In the genomic region with DNA sequence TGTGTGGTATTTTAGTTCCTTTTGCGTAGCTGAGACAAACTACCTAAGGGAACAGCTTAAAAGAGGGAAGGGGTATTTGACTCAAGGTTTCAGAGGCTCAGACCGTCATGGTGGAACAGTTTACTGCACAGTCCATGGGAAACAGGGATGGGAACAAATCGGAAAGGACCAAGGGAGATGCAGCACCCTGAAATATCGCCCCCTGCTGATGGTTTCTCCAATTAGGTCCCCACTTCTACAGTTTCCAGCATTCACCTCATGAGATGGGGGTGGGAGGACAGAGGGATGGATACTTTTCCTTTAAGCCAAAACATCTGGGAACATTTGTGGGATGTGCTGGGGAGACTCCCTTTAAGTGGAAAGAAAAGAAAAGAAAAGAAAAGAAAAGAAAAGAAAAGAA, we compare ENCODE assay signal across 11 mouse cellular contexts. TPM values are rescaled to one million over a fixed set of nuclear protein-coding genes. Genes with fewer than 3 reads are reported as not detected.
A peak's percentile ranks its signal among the peaks of the same experiment; 100 is the strongest.
DNase-seq lines count a peak whose midpoint lies in the region; ATAC-seq and TF ChIP-seq lines count a peak whose summit lies in the region.
"Had no signal": no experiment of that assay in that cellular context is flagged by ENCODE, and none has a peak within 500 bp of the region (broad histone marks: within the 10 kb centered on the region; RNA-seq: fewer than 3 reads in every experiment).

No protein-coding gene starts in this region.

- no peak overlapping the region for H3K4me2 ChIP-seq in lung, embryonic 14.5 days
- H3K4me2 ChIP-seq: embryonic facial prominence, embryonic 15.5 days; limb, embryonic 13.5 days had no signal

- no peak for TF ChIP-seq POLR2A in heart, adult 2 months (IDR thresholded peaks at IDR 0.05; ENCODE audit: insufficient read depth, low read depth, low read length)

- DNase-seq in heart, adult 2 months, result no peak
- DNase-seq in heart, postnatal 36 days, result no peak
- DNase-seq in lung, embryonic 14.5 days, result no peak
- DNase-seq in lung, adult 18-20 months, result no peak
- DNase-seq in ES-CJ7 (ENCODE audit: low read depth, low spot score), result peak; percentile 32
- peak; percentile 51 for DNase-seq in naive thymus-derived CD4-positive, alpha-beta T cell, adult 2 months (ENCODE audit: low read depth)
- no peak for DNase-seq in MN1 (ENCODE audit: low spot score)
- DNase-seq in layer of hippocampus, postnatal 10 days (ENCODE audit: low spot score in 2 of 2), result no peak

- no peak overlapping the region for H3K27ac ChIP-seq in heart, adult 2 months
- no peak overlapping the region for H3K27ac ChIP-seq in lung, embryonic 14.5 days (ENCODE audit: low read depth)
- H3K27ac ChIP-seq: embryonic facial prominence, embryonic 15.5 days; limb, embryonic 13.5 days had no signal

- H3K36me3 ChIP-seq in heart, adult 2 months (ENCODE audit: control insufficient read depth, insufficient read depth, low read length), result no peaks in the 10 kb centered on the region
- no peaks in the 10 kb centered on the region for H3K36me3 ChIP-seq in lung, embryonic 14.5 days (ENCODE audit: insufficient read depth)
- H3K36me3 ChIP-seq: embryonic facial prominence, embryonic 15.5 days; limb, embryonic 13.5 days had no signal

- no peak for TF ChIP-seq EP300 in heart, adult 2 months (IDR thresholded peaks at IDR 0.05; ENCODE audit: insufficient read depth, low read depth, low read length)

- H3K9me3 ChIP-seq in lung, embryonic 14.5 days (ENCODE audit: low read depth, low read length), result no peaks in the 10 kb centered on the region
- H3K9me3 ChIP-seq: embryonic facial prominence, embryonic 15.5 days; limb, embryonic 13.5 days; megakaryocyte, embryonic 14.5 days had no signal

- no peak for ATAC-seq in lung, embryonic 14.5 days (ENCODE audit: insufficient read depth)

- no peaks in the 10 kb centered on the region for H3K4me1 ChIP-seq in heart, adult 2 months (ENCODE audit: control insufficient read depth, insufficient read depth, low read length)
- no peaks in the 10 kb centered on the region for H3K4me1 ChIP-seq in lung, embryonic 14.5 days (ENCODE audit: insufficient read depth)
- H3K4me1 ChIP-seq: embryonic facial prominence, embryonic 15.5 days had no signal

- H3K9ac ChIP-seq in heart, adult 2 months (ENCODE audit: low read depth, low read length), result no peak overlapping the region
- H3K9ac ChIP-seq in lung, embryonic 14.5 days, result no peak overlapping the region
- H3K9ac ChIP-seq: embryonic facial prominence, embryonic 15.5 days; limb, embryonic 13.5 days had no signal

- intact Hi-C loops in heart, adult 2 months (cut with DNase I), result no loop called here
- intact Hi-C loops in heart, postnatal 36 days (cut with DNase I), result loop anchor here (5.0 kb wide), 1 partner anchor 232 kb away; no protein-coding TSS in a partner anchor

- H3K27me3 ChIP-seq in heart, adult 2 months (ENCODE audit: control insufficient read depth, insufficient read depth, low read length), result no peaks in the 10 kb centered on the region
- no peaks in the 10 kb centered on the region for H3K27me3 ChIP-seq in lung, embryonic 14.5 days (ENCODE audit: insufficient read depth, low read length)
- H3K27me3 ChIP-seq: embryonic facial prominence, embryonic 15.5 days; limb, embryonic 13.5 days had no signal

- H3K4me3 ChIP-seq in heart, adult 2 months, result no peak overlapping the region
- no peak overlapping the region for H3K4me3 ChIP-seq in lung, embryonic 14.5 days (ENCODE audit: low read depth, low read length)
- H3K4me3 ChIP-seq: embryonic facial prominence, embryonic 15.5 days; limb, embryonic 13.5 days; megakaryocyte, embryonic 14.5 days had no signal

- H3K79me2 ChIP-seq in heart, adult 2 months (replicated peaks; ENCODE audit: control insufficient read depth, insufficient read depth, low read length), result no peaks in the 10 kb centered on the region

- peak; percentile 57 for TF ChIP-seq CTCF in heart, adult 2 months (IDR thresholded peaks at IDR 0.05)
- peak; percentile 27; the same call in 1 of the 2 replicates for TF ChIP-seq CTCF in lung, embryonic 14.5 days (IDR thresholded peaks at IDR 0.05; ENCODE audit: low read depth)

- WGBS in heart, adult 2 months, result 66% methylated on average over 4 of the region's 4 CpGs
- 68% methylated on average over 4 of the region's 4 CpGs for WGBS in lung, embryonic 14.5 days

RNA-seq across cellular contexts. Expression of a gene that starts 17.4 kb away (rescaled TPM):
- total RNA-seq in heart, adult 2 months (2021), result 1 to 10 TPM in 1 of 2 experiments, under 1 TPM in 1; 0.81 to 1.2 TPM
- polyA plus RNA-seq in heart, adult 2 months (2012; rRNA removed), result 0.32 and 1.2 TPM in 2 replicates
- 1 to 10 TPM; 1.0 to 1.2 TPM for total RNA-seq in heart, postnatal 36 days (2021)
- 0.78 and 0.86 TPM in 2 replicates for polyA plus RNA-seq in lung, embryonic 14.5 days (2014; fragmentation: Nextera tagmentation; extraction: Ambion mirVana)
- total RNA-seq in layer of hippocampus, postnatal 10 days (2021), result 10 to 100 TPM; 14.5 to 15.7 TPM

RNA-seq across cellular contexts. Expression of a gene that starts 26.8 kb away (rescaled TPM):
- 1 to 10 TPM; 7.3 to 9.1 TPM for total RNA-seq in heart, adult 2 months (2021)
- 18.7 and 19.7 TPM in 2 replicates for polyA plus RNA-seq in heart, adult 2 months (2012; rRNA removed)
- total RNA-seq in heart, postnatal 36 days (2021), result 10 to 100 TPM; 11.1 to 12.5 TPM
- polyA plus RNA-seq in lung, embryonic 14.5 days (2014; fragmentation: Nextera tagmentation; extraction: Ambion mirVana), result 5.9 and 6.9 TPM in 2 replicates
- 1 to 10 TPM; 6.4 to 6.6 TPM for total RNA-seq in layer of hippocampus, postnatal 10 days (2021)

RNA-seq across cellular contexts. Expression of a gene that starts 52.2 kb away (rescaled TPM):
- under 1 TPM in 1 of 2 experiments, not detected in 1; 0.36 TPM for total RNA-seq in heart, adult 2 months (2021)
- polyA plus RNA-seq in heart, adult 2 months (2012; rRNA removed), result 0.29 and 0.56 TPM in 2 replicates
- not detected for total RNA-seq in heart, postnatal 36 days (2021)
- polyA plus RNA-seq in lung, embryonic 14.5 days (2014; fragmentation: Nextera tagmentation; extraction: Ambion mirVana), result 0.26 and 0.64 TPM in 2 replicates
- total RNA-seq in layer of hippocampus, postnatal 10 days (2021), result 1 to 10 TPM in 1 of 2 experiments, under 1 TPM in 1; 0.51 to 1.5 TPM

Comparison
In these comparisons a context has a peak if more than half of its experiments do, and no peak if none do; other contexts are left out.
1. DNase-seq: peak in ES-CJ7 (single experiment) and naive thymus-derived CD4-positive, alpha-beta T cell, adult 2 months (single experiment); none in heart, adult 2 months (0 of 2), heart, postnatal 36 days (0 of 2), lung, embryonic 14.5 days (single experiment), lung, adult 18-20 months (0 of 2), MN1 (single experiment) and layer of hippocampus, postnatal 10 days (0 of 2).
2. RNA of a gene that starts 17.4 kb away (total RNA-seq): 14.5 to 15.7 TPM in layer of hippocampus, postnatal 10 days; 0.81 to 1.2 TPM in heart, adult 2 months and 1.0 to 1.2 TPM in heart, postnatal 36 days; every median in the first group is over 4 times any median in the second.